20 mouse cellular contexts compared by ENCODE assay signal in genomic region chr1:150770948-150771521, GRCm38 (mm10).
A peak's percentile ranks its signal among the peaks of the same experiment; 100 is the strongest.
DNase-seq lines count a peak whose midpoint lies in the region; ATAC-seq and TF ChIP-seq lines count a peak whose summit lies in the region.
"Had no signal": no experiment of that assay in that cellular context is flagged by ENCODE, and none has a peak within 500 bp of the region (broad histone marks: within the 10 kb centered on the region; RNA-seq: fewer than 3 reads in every experiment).

No protein-coding gene starts in this region.

- 0 out of 2 replicates have a peak overlapping the region, but pooled peaks have one; percentile 13 for H3K27ac ChIP-seq in kidney, embryonic 15.5 days
- H3K27ac ChIP-seq in embryonic facial prominence, embryonic 12.5 days: peak overlapping the region; percentile 57
- peak overlapping the region; percentile 45; the same call in 1 of the 2 replicates for H3K27ac ChIP-seq in limb, embryonic 11.5 days (replicated peaks; ENCODE audit: low read depth, low read length)
- H3K27ac ChIP-seq: midbrain, embryonic 15.5 days had no signal

- H3K4me3 ChIP-seq in kidney, embryonic 15.5 days (replicated peaks): no peak overlapping the region
- no peak overlapping the region for H3K4me3 ChIP-seq in embryonic facial prominence, embryonic 12.5 days
- no peak overlapping the region for H3K4me3 ChIP-seq in limb, embryonic 11.5 days (ENCODE audit: low read depth, low read length)
- H3K4me3 ChIP-seq: embryonic facial prominence, embryonic 15.5 days; megakaryocyte, embryonic 14.5 days; midbrain, embryonic 15.5 days had no signal

- no peaks in the 10 kb centered on the region for H3K9me3 ChIP-seq in kidney, embryonic 15.5 days (replicated peaks)
- no peaks in the 10 kb centered on the region for H3K9me3 ChIP-seq in embryonic facial prominence, embryonic 12.5 days
- H3K9me3 ChIP-seq in limb, embryonic 11.5 days (ENCODE audit: control insufficient read depth, low read length): no peaks in the 10 kb centered on the region
- H3K9me3 ChIP-seq: embryonic facial prominence, embryonic 15.5 days; midbrain, embryonic 15.5 days had no signal

- no peak for DNase-seq in kidney, adult 11 months
- no peak for DNase-seq in Patski (ENCODE audit: low read depth, low spot score)
- peak; percentile 38 for DNase-seq in limb, embryonic 11.5 days (ENCODE audit: low spot score)
- DNase-seq in heart, adult 8-10 months (ENCODE audit: low spot score): no peak
- no peak for DNase-seq in thymus, adult 18-20 months
- DNase-seq: adrenal gland, postnatal 25 days; cerebellum, adult 11 months; cerebellum, postnatal 25 days; gastrocnemius, postnatal 25 days; lung, adult 18-20 months; right cerebral cortex, postnatal 25 days; thymus, adult 2 months had no signal

- H3K9ac ChIP-seq in kidney, embryonic 15.5 days: no peak overlapping the region
- H3K9ac ChIP-seq in embryonic facial prominence, embryonic 12.5 days: no peak overlapping the region
- H3K9ac ChIP-seq in limb, embryonic 11.5 days (ENCODE audit: low read length): no peak overlapping the region
- H3K9ac ChIP-seq: embryonic facial prominence, embryonic 15.5 days; midbrain, embryonic 15.5 days had no signal

- H3K4me2 ChIP-seq in kidney, embryonic 15.5 days: no peak overlapping the region
- H3K4me2 ChIP-seq in embryonic facial prominence, embryonic 12.5 days (replicated peaks): no peak overlapping the region
- no peak overlapping the region for H3K4me2 ChIP-seq in limb, embryonic 11.5 days (ENCODE audit: low read depth, severe bottlenecking)
- H3K4me2 ChIP-seq: embryonic facial prominence, embryonic 15.5 days; midbrain, embryonic 15.5 days had no signal

- WGBS in kidney, embryonic 15.5 days: 44% methylated on average over 7 of the region's 7 CpGs
- 32% methylated on average over 7 of the region's 7 CpGs for WGBS in embryonic facial prominence, embryonic 12.5 days
- WGBS in limb, embryonic 11.5 days: 24% methylated on average over 7 of the region's 7 CpGs

- peaks cover 5% of the 10 kb centered on the region; the same call in 1 of the 2 replicates for H3K36me3 ChIP-seq in kidney, embryonic 15.5 days
- H3K36me3 ChIP-seq in embryonic facial prominence, embryonic 12.5 days: 0 out of 2 replicates have a peak, but pooled peaks cover 5% of the 10 kb centered on the region
- H3K36me3 ChIP-seq in limb, embryonic 11.5 days (ENCODE audit: control insufficient read depth, insufficient read depth, low read length): no peaks in the 10 kb centered on the region
- H3K36me3 ChIP-seq: embryonic facial prominence, embryonic 15.5 days; midbrain, embryonic 15.5 days had no signal

- H3K4me1 ChIP-seq in kidney, embryonic 15.5 days: no peaks in the 10 kb centered on the region
- peaks cover 32% of the 10 kb centered on the region for H3K4me1 ChIP-seq in embryonic facial prominence, embryonic 12.5 days
- peaks cover 12% of the 10 kb centered on the region for H3K4me1 ChIP-seq in limb, embryonic 11.5 days (ENCODE audit: control insufficient read depth, insufficient read depth, low read length)
- H3K4me1 ChIP-seq: megakaryocyte, embryonic 14.5 days; midbrain, embryonic 15.5 days had no signal

- H3K27me3 ChIP-seq in kidney, embryonic 15.5 days: no peaks in the 10 kb centered on the region
- H3K27me3 ChIP-seq in Patski: no peaks in the 10 kb centered on the region
- no peaks in the 10 kb centered on the region for H3K27me3 ChIP-seq in embryonic facial prominence, embryonic 12.5 days
- no peaks in the 10 kb centered on the region for H3K27me3 ChIP-seq in limb, embryonic 11.5 days (ENCODE audit: control insufficient read depth, insufficient read depth, low read length)
- H3K27me3 ChIP-seq: embryonic facial prominence, embryonic 15.5 days; megakaryocyte, embryonic 14.5 days; midbrain, embryonic 15.5 days had no signal

- CTCF ChIA-PET in Patski (lab: Charles Lee): interaction anchor here (2.0 kb wide), 1 partner anchor 239 kb away, joined by 8 read pairs; no protein-coding TSS in a partner anchor

- no peak for ATAC-seq in kidney, embryonic 15.5 days (replicated peaks; ENCODE audit: low FRiP score)
- ATAC-seq in Patski: peak; percentile 83
- ATAC-seq in embryonic facial prominence, embryonic 12.5 days (ENCODE audit: insufficient number of reproducible peaks, insufficient read depth, low FRiP score, low TSS enrichment): no peak
- ATAC-seq in limb, embryonic 11.5 days (ENCODE audit: insufficient number of reproducible peaks, low FRiP score, low TSS enrichment, low read depth): peak; percentile 70
- ATAC-seq: activated CD4-positive, CD25-positive, alpha-beta regulatory T cell, adult 4 months; hindbrain, embryonic 16.5 days; intestine, embryonic 16.5 days; midbrain, embryonic 15.5 days had no signal

- in situ Hi-C loops in Patski (cut with MboI; ENCODE audit: low pct_unique_long_range_greater_than_20kb): no loop called here

- no peak for TF ChIP-seq CTCF in Patski (IDR thresholded peaks at IDR 0.05)

- POLR2A ChIA-PET in Patski (lab: Charles Lee): no interaction called here

Comparison
In these comparisons a context has a peak if more than half of its experiments do, and no peak if none do; other contexts are left out.
1. ATAC-seq: peak in Patski (single experiment) and limb, embryonic 11.5 days (single experiment); none in kidney, embryonic 15.5 days (single experiment) and embryonic facial prominence, embryonic 12.5 days (single experiment).
2. Peak in every context shown above with its lines, with median percentiles within 50 percentile points of each other: H3K27ac ChIP-seq.